Mouse (Mus musculus): ENCODE data around the gene Adgrf5. TPM values are rescaled to one million over a fixed set of nuclear protein-coding genes. Genes with fewer than 3 reads are reported as not detected.
"Not testable (repeated sequence)": the region's sequence is repeated elsewhere in the genome, so short reads cannot be mapped to it uniquely, and the experiment has no call there.

Adgrf5 gene
- not detected for polyA plus RNA-seq (2017; shearing (Covaris generic))

DNA sequence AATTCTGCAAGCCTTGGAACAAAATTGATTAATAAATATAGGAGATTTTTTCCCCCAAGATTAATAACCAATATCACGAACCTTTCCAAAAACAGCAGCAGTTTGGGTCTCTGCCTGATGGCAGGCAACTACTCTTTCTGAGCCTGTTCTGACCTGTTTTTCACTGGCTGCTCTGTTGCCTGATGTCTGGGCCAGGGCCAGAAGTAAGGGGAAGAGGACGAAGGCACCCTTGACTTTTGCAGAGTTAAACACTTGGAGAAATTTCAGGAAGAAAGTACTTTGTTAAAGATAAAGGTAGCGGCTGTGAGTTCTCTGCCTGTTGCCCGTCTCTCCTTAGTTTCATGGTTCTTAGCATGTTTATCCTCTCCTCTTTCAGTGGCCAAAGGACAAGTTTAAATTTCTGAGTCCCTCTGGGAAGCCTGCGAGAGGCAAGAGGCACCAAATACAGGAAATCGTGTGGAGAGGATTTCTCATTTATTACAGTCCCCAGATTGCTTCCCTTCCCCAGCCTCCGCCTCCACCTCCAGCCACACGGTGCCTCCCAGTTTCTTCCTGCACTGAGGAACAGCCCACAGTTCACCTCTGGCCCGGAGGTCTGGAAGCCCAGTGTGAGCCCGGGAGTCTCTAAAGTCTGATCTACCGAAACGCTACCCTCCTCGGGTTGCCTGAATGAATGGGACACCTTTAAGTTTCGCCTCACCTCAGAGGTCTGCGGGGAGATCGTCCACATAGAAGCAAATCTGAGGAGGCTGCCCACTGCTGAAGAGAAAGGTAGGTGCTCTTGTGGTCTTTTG is at the start of gene Adgrf5:
Adgrf5 (plus strand) TSS at position 626 of the 794 bp plus-strand sequence.
- no peak for ATAC-seq

DNA sequence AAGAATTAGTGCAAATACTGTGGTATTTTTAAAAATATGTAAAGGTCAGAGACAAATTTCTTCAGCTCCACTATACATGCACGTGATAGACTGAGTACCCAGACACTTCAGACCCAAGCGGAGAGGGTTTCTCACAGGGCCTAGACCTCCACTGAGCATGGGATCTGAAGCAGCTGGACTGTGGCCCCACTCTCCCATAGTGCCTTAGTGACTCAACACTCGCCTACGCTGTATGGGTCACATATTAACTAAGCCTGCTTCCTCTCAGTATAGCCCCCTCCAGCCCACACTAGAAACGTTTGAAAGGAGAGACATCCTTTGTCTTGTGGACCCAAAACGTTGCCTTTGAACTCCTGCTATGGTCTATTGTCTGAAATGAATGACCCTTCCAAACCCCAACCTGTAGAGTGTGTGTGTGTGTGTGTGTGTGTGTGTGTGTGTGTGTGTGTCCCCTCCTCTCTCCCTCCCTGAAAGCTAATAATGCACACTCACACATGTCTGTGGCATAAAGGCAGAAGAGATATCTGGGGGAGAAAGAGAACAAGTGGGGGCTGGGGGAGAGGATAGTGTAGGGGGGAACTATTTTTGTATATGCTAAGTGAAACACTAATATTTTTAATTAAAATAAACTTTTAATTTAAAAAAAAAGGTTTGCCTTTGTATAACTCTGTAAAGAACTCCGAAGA is 34.1 kb upstream of the Adgrf5 start:
- no peak for ATAC-seq

DNA sequence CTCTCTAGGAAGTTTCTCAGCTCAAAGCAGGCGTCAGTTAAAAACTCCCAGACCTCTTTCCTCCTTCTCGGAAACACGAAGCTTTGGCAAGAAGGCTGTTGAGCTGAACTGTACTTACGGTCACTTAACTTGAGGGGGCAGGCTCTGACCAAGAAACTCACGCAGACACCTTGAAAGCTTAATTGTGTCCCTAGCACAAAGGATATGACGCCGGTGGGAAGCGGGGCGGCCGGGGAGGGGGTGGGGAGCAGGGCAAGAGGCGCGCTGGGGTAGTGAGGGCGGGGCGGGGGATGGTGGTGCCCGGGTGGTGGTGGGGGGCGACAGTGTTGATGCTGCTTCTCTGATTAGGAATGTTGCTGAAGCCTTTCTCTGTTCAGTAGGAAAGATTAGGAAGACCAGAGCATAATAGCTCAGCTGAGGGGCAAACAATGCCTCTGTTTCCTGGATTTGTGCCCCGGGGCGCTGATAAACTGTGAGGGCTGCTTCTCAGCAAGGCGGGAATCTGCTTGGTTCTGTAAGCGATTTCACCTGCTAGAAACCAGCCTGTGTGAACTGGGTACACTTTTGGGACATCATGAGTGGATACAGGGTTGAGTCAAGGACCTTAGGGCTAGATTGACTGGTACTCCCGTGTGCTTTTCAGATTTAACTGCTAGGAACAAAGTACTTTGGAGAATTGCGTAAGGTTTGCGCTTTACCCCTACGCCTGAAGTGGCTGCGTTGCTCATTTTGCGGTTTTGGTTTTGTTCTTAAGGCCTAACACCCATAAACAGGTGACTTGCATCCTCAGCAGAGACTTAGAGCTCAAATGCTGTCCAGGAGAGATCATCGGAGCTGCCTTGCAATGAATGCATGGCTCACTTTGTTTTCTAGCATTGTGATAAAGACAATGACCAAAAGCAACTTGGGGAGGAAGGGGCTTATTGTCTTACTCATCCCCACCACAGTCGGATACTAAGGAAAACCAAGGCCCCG is 33.2 kb upstream of the Adgrf5 start:
- no peak for ATAC-seq

DNA sequence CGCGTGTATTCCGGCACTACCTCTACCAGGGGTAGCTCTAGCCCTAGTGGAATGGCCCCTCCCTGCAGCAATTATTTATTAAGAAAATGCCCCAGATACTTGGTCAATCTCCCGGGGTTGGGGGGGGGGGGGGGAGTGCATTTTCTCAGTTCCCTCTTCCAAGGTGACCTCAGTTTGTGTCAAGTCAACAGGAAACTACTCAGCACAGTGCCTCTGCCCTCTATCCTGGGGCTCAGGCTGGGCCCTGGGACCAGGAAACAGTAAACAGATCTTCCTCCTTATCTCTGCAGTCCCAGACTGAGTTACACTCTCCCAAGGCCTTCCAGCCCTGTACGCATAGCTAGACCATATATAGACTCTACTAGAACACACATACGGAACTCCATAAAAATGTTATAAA is 32.4 kb upstream of the Adgrf5 start:
- ATAC-seq = no peak

DNA sequence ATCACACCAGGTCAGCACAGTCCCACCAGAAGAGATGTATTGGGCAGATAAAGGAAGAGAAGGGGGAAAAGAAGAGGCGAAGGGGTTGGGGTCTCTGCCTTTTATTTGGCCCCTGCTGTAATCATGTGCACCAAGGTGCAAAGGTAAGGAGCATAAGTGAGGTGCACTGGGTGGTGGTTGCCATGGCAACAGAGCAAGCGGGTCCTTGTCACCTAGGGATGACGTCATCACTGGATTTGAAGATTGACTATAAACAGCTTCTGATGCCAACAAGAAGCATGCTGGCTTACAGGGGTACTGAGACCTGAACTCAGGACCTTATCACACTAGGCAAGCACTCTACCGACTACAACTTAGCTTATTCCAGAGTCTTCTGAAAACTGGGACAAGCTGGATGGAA is 31.0 kb upstream of the Adgrf5 start:
- no peak for ATAC-seq

DNA sequence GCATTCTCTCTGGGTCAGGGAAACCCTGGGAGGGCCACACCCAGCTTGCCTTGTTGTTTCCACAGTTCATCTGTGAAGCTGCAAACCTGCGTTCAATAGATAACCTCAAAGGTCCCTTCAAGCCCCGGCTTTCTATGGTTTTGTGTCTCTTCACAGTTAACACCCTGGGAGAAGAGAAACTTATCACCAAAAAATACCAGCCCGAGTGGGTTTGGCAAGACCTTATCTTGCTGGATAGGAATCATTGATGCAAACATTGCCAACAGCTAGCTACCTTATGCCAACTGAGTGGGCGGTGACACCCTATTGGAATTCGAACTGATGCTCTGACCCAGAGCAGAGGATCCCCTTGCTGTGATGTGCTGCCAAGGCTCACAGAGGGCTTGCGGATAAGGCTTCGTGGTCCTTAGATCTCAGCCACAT is 30.5 kb upstream of the Adgrf5 start:
- ATAC-seq = no peak

DNA sequence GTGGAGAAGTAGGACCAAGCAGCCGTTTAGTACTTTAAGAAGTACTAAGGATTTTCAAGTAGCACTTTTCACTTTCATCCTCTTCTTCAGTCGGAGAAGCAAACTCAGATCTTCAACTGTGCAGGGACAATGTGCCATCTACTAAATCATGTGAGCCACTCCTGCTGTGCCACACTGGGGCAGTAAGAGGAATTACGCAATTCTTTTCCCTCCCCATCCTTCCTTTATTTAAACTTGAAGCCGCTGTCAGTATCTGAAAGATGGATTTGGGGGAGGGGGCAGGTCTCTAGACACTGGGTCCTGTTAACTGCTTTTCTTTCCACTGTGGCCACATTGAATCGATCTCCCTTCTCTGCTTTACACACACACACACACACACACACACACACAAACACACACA is 27.6 kb upstream of the Adgrf5 start:
- ATAC-seq = no peak

DNA sequence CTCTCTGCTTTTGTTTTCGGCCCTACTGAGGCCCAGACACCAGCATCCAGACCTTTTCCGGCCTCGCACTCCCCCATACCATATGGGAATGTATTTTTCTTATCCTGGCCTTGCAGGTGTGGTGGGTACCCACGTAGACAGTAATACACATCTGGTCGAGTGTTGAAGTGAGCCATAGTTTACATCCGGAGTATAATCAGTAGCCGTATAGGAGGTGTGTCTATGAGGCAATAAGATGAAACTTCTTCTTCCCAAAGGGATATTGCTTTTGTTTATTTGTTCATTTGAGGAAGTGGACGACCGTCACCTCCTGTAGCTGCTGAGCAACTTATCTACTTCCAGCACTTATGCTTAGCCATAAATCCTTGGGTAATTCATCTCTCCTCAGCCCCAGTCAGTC is 26.2 kb upstream of the Adgrf5 start:
- no peak for ATAC-seq

DNA sequence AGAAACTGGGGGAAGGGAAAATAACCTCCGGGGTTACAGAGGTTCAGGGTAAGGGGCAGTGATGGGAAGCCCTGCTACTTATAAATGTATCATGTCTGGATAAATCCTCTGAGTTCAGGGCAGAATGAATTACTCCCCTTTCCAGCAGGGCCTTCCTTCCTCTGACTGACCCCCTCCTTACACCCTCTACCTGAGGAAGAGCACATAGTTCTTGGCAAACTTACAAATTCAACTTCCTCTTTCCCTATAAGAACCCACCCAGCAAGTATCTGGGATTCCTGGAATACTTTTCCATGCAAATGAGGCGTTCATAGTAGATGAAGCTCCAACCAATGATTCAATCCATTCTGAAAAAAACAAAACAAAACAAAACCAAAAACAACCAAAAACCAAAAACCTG is 22.6 kb upstream of the Adgrf5 start:
- ATAC-seq = no peak

DNA sequence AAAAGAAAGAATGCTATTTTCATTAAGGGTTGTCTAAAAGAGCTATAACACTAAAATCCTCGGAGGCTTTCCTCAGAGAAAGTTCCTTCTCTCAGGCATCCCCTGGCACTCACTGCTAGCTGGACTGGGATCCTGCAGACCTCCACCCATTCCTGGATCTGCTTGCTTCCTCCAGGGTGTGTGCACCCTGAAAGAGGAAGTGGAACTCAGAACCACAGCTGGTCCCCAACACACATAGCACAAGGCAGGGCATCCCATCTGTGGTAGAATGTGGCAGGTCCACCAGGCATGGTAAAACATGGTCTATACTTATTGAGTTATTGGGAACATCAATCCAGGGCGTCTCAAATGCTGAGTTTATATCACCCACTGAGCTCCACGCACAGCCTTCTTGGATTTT is 22.0 kb upstream of the Adgrf5 start:
- no peak for ATAC-seq

DNA sequence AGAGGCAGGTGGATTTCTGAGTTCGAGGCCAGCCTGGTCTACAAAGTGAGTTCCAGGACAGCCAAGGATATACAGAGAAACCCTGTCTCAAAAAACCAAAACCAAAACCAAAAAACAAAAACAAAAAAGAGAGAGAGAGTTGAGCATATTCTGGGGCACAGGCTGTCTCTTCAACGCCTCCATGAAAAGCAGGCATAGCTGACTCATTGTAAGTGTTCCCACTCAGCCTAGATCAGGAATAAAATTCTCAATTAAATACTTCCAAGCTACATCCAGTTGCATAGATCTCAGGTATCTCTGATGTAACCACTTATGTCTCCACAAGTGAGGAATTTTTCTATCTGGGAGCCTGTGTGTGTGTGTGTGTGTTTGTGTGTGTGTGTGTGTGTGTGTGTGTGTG is 13.8 kb upstream of the Adgrf5 start:
- ATAC-seq = not testable (repeated sequence)

DNA sequence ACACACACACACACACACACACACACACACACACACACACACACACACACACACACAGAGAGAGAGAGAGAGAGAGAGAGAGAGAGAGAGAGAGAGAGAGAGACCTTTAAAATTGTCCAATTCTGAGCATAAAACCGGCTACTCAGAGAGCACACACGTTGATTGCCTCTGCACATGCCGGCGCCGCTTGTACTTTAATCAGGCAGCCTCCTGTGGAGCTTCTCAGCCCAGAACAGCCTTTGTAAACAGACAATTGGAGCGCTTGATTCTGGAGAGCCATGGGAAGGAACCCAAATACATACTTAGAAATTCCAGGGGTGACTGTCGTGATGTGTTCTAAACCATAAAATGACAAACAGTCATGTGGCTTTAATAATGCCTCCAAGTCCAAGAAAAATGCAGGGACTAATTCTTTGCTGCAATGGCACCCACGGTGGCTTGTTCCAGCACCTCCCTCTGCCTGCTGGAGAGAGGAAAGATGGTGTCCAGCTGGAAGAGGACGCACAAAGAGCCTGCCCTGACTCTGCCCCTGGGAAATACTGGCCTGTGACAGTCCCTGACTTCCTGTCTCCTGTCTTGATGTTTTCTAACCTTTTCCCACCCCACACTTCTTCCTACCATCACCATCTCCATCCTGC is 2.2 kb upstream of the Adgrf5 start:
- ATAC-seq = no peak

DNA sequence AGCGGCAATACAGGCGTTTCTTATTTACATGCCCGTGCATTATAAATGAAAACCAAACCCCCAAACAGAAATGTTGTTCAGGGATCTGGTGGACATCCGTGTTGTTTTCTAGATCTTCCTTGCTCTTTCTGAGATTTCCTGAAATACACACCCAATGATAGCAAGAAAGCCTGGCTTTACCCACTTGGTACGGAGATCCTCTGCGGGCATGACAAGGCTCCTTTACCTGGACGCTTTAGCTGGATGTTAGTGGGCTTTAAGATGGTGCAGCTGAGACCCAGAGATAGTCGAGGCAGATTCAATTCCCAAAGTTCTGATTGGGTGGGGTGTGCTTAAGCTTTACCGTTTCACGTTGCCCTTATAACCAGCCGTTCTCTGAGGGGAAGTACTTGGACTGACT is 770 bp downstream of the Adgrf5 start:
- no peak for ATAC-seq

DNA sequence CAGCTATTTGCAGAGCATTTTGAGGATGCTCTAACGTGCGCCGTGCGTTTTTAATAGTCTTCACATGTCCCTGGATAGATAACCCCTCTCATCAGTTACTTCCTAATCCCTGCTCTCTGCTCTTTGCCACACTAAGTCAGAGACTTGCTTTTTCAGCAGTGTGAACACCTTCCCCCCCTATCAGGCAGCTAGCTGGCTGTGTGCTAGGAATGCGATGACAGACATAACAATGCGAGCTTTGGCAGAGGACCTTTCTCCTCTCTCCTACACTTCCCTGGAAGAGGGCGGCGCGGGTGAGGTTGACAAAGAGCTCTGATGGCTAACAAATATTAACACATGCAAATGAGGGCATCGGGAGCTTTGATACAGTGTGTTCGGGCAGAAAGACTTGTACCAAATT is 2.1 kb downstream of the Adgrf5 start:
- no peak for ATAC-seq

DNA sequence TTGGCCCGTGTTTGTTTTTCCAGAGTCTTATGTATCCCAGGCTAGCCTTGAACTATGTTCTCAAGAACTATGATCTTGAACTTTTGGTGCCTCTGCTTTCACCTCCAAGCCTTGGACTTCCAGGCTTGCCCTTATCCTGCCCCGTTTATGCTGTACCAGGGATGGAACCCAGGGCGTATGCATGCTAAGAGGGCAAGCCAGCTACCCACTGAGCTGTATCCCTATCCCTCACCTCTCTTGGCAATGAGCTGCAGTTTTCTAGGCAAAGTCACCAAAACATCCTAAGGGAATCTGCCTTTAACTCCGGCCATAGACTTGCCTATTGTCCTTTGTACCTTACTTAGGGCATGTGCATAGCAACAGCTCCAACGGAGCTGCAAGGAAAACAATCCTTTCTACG is 2.6 kb downstream of the Adgrf5 start:
- ATAC-seq = no peak

DNA sequence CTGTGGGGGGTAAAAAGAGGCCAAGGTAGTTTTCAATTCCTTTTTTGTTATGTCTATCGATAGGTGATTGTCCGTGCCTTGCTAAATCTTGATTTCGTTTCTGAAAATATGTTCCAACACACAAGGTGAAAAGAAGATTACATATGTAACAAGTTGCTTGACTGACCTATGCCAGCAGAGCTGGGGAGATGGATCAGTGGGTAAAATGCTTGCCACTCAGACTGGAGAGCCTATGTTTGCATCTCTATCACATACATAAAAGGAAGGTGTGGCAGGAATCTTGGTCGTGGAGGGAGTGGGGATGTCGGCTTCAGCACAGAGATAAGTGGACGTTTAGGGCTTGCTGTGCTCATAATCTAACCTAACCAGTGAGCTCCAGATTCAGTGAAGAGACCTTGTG is 3.7 kb downstream of the Adgrf5 start:
- ATAC-seq = no peak

DNA sequence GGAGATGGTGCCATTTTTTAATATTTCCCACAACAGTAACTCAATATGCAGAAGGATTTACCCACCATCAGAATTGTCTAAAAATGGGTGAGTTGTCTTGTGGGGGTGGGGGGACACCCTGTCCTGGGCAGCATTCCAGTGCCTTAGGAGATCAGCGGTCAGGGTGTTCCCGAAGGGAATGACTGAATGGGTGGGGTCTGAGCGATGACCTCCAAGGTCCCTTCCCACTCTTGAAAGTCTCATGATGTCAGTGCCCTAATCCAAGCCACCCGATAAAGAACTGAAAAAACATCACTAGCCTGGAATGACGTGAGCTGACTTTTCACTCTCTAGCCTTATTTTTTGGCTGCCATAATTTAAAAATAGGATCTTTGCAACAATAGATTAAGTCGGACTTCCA is 5.0 kb downstream of the Adgrf5 start:
- no peak for ATAC-seq

DNA sequence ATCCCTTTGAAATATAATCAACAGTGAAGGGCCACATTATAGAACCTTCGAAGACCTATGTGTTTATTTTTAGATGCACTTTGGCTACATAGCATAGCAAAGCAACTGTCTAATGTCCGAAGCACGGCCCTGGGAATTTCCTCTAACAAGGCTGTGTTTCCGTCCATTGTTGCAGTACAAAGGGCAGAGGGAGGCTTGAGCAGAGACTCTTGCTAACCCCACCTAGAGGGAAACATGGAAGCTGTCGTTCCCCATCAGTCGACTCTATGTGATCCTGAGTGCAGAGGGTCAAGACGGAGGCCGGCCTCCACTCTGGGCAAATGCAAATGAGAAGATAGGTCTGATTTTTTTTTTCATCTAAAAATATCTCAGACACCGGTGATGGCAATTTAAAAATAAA is 6.2 kb downstream of the Adgrf5 start:
- ATAC-seq = no peak

DNA sequence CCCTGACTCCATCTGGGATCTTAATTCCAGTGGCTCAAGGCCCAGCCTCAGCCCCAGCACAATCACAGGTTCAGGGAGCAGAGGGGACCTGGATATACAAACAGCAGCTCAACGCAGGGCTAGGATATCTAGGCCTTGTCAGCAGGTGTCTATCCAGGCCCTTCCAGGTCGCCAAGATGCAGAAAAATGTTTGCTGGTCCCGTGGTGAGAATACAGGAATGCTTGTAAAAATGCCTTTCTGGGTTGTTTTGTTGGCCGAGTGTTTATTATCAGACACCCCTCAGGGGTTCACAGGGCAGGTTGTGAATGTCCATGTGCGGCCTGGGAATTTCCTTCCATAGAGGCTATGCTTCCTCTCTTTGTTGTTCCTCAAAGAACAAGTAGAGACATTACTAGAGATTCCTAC is 7.9 kb downstream of the Adgrf5 start:
- ATAC-seq = no peak

DNA sequence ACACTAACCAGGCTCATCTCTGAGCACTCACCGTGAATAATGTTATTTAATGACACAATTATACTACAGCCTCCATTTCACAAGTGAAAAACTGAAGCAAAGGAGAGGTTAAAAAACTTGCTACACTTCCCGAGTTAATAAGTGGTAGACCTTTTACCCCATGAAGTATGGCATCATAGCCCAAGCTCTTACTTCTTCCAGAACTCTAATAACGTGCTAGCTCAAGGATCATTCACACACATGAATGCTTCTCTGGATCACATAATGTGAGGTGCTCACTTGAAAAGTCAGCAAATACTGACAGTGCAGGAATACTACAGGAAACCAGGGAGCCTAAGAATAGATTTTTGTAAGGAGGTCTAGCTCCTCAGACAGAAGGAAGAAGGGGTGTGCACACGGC is 12.4 kb downstream of the Adgrf5 start:
- no peak for ATAC-seq

DNA sequence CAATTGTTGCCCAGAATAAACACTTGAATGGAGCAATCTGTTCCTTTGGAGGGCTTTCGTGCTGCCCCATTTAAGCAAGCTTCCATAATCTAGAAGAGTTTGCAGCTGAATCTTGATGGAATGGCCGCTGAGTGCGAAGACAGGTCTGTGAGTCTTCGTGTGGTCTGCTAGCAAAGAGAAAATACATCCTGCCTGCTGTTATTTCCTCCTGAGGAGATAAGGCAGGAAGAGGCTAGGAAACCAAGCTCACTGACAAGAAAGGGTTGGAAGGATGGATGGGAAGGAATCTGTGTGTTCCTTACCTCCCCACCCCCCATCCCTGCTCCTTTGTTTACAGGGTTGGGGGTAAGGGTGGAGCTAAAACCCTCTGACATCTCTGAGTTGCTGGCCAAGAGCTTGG is 13.8 kb downstream of the Adgrf5 start:
- no peak for ATAC-seq

DNA sequence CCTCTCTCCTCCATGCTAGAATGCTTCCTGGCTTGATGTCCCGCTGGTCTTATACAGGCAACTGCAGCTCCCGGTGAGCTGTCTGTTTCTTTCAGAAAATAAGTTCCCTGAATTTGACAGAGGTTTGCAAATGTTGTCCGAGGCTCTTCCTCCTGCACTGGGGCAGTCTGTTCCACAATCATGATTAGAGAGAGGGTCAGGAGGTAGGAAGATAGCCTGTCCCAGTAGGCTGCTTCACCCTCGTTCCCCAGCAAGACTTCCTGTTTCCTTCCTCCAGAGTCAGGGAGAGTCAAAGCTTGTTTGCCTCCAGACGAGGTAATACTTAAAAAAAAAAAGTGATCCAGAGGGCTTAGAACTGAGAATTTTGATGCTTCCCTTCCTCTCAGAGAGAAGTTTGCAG is 16.3 kb downstream of the Adgrf5 start:
- ATAC-seq = no peak

DNA sequence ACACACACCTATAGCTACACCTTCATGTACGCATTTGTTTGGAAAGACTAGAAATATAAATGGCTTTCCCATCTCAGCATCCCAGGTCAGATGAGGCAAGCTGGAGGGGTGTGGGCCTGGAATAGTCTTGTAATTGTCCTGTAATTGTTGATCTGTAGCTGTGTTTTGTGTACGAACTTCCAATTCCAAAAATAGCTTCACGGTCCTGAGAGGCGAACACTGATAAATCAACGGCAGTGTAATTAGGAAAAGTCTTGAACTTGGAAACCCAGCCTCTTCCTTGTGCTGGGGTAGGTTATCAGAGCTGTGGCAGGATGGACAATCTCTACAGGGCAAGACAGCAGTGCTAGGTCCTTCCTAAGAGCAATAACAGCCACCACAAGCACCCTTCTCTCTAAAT is 18.5 kb downstream of the Adgrf5 start:
- no peak for ATAC-seq
